Mouse (Mus musculus): ENCODE data around the gene Pxk.

Gene Pxk

DNA sequence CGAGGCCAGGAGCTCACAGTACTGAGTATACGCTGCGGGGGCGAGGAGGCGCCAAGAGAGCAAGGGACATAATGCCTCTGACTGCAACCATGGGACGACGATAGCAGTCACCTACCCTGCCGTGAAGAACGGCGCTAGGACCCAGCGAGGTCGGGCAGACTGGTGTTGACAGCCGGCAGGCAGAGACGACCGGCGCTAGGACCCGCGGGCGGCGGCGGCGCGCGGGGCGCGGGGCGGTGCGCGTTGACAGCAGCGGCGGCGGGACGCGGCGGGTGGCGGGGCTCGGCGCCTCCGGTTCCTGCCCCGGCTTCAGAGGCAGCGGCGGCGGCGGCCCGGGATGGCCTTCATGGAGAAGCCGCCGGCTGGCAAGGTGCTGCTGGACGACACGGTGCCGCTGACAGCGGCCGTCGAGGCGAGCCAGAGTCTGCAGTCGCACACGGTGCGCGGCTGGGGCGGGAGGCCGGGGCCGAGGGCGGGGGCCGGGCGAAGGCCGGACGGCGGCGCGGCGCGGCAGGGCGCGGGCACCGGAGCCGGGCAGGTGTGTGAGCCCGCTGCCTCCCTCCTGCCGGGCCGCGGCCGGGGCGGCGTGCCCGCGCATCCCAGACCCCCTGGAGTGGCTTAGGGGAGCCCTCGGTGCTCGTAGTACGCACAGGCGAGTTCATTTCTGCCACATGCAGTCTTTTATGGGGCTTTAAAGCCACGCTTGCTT is at the start of gene Pxk:
TSS of gene Pxk (plus strand) at position 234 of the 709 bp plus-strand sequence.
- DNase-seq (ENCODE audit: low read depth, low spot score) = peak; percentile 89

DNA sequence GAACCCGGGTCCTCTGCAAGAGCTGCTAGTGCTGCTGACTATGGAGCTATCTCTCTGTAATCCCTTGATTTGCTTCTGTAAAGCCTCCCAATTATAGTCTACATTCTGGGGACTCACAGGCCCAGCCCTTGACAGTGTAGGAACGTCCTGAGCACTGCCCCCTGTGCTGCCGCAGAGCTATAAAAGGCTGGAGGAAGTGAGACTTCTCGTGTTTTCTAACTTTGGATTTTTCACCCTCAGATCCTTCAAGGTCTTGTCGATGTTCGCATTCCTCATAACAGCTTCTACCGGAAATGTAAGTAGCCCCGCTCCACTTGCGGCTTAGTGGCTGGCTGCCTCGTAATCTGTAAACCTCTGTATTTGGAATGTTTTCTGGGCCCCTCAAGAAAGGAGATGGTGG is 48.7 kb upstream of the Pxk start:
- DNase-seq (ENCODE audit: low read depth, low spot score) = peak; percentile 79

DNA sequence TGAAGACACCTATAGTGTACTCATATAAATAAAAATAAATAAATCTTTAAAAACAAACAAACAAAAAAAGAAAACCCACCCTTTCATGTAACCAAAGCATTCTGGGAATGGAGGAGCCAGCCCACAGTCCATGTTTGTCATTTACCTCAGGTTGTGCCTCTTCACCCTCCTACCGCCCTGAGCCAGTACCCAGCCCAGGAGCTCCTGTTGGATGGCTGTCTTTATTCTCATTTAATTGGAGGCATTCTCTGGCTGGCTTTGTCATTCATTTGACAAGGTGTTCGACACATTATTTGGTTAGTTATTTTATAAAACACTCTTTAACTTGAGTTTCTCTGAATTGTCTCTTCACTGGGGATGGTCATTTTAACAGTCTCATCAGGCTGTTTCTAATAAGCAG is 46.1 kb upstream of the Pxk start:
- DNase-seq (ENCODE audit: low read depth, low spot score) = no peak

DNA sequence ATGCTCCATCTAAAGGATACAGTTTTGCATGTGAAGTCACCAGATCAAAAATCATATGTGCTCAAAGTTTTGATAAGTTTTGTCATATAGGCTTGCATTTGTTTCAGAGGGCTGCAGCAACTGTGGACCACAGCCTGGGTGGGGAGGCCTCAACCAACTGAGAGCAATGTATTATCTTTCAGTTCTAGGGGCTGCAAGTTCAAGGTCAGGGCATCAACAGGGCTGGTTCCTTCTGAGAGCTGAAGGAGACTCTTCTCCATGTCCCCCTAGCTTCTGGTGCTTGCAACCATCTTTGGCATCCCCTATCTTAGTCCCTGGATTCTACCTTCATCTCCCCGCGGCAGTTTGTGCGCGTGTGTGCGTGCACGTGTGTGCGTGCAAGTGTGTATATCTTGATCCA is 45.4 kb upstream of the Pxk start:
- DNase-seq (ENCODE audit: low read depth, low spot score) = no peak

DNA sequence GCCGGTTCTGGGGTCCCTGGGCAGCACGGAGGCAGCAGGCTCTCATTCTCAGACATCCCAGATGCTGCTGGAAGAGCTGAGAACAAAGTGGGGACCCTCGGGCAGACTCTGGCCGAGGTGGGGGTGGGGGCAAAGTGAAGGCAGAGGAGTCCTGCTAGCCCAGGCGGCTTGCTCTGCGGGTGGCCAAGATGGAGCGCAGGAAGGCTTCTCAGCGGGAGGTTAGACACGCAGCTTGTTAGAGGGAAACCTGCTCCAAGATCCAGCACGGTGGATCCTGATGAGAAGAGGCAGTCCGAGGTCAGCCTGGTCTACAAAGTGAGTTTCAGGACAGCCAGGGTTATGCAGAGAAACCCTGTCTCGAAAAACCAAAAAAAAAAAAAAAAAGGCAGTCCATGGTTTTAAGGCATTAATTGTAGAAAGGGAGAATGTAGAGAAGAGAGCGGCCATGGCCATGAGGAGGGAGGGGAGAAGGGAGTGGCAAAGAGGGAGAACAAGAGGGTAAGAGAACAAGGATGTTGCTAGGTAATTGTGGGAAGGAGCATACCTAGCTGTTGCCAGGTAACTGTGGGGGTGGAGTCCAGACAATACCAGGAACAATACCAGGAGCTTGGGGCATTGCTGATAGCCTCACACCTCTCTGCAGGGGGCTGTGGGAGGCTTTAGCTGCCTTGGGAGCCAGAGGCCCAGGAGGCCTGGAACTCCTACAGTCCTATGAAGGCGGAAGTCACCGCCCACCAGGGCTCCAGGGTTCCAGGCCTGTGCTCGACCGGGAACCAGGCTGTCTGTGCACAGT is 43.5 kb upstream of the Pxk start:
- no peak for DNase-seq (ENCODE audit: low read depth, low spot score)

DNA sequence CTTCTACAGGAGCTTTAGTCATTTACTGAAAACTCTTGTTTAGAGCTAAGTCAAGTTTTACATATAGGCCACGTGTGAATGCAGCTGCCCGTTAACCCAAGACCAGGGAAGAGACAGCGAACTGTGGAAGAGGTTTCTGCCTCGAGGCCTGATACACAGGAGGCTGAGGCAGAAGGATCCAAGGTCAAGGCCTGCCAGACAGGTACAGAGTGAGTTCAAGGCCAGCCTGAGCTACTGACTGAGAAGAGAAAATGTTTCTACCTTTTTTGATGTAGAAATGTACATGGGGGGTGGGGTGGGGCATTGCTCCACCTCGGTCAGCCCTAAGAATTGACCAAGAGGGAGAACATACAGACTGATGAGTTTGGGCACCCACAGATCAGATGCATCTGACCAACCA is 41.9 kb upstream of the Pxk start:
- no peak for DNase-seq (ENCODE audit: low read depth, low spot score)

DNA sequence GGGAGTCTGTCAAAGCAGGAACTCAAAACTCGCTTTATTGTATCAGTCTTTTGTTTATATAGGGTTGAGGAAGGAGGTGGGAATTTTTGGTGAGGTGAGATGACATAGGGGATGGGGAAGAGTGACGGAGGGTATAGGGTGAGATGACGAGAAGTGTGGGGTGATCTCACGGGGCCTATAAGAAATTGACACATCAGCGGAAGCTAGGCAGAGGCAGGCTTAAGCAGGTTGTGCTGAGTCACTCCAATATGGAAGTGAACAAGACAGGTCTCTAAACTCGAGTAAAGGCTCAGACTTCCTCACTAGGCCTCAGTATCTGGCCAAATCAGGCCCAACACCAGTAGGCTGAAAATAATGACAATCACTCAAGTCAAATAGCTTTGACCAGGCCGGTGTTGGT is 38.1 kb upstream of the Pxk start:
- DNase-seq (ENCODE audit: low read depth, low spot score) = no peak

DNA sequence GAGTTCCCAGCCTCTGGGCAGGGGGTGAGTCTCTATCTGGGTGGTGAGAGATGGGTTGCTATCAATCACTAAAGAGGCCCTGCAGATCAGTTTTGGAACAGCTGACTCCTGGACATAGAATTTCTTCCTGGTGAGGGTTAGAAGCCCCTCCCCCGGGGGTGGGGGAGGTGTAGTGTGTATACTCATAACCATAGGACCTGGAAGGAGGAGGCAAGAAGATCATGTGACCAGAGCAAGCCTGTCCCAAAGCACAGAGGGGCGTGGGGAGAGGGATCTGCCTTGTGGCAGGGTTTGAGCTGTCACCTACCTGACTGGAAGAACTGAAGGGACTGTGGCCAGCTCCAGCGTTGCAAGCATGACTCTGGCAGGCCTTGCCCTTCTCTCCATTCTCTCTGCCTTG is 35.9 kb upstream of the Pxk start:
- no peak for DNase-seq (ENCODE audit: low read depth, low spot score)

DNA sequence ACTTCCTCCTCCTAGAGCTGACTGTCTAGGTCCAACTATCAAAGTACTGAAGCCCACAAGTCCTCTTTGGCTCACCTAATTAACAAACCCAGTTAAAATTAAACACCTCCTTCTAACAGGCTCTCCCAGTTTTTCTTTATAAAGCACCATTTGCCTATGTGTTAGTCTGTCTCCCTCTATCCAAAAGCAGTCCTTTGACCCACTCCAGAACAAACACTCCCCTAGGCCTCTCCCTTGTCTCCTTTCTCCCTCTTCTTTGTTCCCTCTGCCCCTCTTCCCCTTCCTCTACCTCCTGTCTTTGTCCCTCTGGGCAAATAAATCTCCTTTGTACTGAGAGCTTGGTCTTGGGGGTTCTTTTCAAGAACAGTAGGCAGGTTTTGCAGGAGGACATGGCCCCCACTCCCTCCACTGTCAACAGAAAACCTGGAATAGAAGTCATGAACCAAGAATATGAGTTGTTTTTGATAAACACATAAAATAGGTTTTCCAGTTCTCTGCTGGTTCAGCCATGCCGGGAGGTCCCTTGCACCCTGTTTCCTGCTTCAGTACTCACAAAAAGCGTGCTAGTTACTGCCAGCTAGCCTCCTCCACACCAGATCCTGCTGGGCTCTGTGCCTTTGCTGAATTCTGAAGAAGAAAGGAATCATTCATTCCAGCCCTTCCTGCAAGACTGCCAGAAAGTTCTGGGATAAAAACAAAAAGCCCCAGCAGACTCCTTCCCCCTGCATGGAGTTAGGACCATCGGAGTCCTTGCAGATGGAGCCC is 35.3 kb upstream of the Pxk start:
- no peak for DNase-seq (ENCODE audit: low read depth, low spot score)

DNA sequence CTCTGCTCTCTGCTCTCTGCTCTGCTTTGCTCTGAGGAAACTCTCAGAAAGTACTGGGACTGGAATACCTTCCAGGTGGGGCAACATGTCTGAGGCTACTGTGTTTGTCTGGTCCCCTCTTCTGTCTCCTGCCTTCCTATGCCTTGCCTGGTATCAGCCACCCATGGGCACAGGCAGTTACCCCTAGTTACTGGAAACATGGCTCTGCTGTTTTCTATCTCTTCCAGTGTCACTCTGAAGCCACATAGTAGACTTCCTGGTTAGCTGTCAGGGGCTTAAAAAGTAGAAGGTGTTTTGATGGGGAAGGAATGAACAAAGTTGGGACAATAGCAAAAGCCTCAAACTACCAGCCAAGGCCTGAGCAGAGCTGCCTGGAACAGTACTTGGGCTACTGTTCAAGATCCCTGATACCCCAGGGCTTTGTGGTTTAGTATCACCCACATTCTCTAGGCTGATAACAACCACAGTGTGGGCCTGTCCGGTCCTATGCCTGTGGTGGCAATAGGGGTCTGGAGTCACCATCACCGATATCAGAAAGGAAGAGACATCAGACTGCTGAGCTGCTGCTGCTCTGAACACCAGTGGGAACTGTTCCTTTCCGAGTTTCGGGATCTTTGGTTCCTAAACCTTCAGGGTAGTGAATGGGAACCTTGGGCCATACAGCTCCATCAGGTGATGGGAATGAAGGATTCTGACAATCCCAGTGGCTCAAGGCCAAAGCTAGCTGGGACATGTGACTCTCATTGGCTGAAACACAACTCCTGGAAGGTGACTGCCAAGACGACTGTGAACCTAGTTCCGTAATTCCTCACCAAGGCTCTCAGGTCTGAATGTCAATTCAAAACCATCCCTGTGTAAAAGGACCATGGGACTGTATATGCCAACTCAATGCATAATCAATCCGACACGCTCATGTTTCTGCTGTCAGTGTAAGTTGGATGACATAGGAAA is 33.9 kb upstream of the Pxk start:
- no peak for DNase-seq (ENCODE audit: low read depth, low spot score)

DNA sequence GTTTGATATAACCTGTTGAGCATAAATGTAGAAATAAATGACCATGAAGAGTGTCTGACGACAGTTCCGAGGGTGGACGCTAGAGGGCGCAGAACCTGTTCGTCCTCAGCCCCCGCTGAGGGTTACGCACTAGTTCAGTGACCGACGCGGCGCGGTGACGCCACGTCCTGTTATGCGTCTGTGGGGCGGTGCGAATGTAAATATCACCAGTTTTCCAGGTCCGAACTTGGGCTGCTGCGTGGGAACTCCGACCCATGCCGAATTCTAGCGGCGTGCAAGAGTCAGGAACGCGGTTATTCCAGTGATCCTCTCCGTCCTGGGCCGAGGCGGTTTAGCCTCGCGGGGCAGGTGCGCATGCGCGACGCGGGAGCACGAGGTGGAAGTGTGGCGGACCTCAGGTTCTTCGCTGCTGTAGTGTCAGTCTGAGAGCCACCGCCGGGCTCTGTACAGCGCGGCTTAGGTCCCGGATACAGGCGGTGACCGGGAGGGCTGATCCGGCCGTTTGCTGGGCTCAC is 17.8 kb upstream of the Pxk start, which contains the start of gene Rpp14:
TSS of gene Rpp14 (plus strand) at position 203 of the 515 bp plus-strand sequence.
- DNase-seq (ENCODE audit: low read depth, low spot score) = peak; percentile 98

DNA sequence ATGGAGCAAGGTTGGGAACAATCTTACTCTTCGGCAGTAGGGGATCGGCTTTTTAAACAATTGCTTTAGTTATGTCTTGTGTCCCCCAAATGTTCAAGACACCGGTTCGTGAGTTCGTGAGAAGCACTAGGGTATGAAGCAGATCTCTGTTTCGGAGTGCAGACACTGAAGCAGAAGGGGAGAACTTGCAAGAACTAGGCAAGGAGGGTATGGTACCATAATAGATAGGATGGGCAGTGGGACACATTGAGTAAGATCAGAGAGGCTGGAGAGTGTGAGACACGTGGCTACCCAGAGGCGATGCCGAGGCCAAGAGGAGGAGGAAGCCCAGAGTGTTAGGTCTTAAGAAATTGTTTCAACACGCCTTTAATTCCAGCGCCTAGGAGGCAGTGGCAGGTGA is 17.3 kb upstream of the Pxk start:
- no peak for DNase-seq (ENCODE audit: low read depth, low spot score)

DNA sequence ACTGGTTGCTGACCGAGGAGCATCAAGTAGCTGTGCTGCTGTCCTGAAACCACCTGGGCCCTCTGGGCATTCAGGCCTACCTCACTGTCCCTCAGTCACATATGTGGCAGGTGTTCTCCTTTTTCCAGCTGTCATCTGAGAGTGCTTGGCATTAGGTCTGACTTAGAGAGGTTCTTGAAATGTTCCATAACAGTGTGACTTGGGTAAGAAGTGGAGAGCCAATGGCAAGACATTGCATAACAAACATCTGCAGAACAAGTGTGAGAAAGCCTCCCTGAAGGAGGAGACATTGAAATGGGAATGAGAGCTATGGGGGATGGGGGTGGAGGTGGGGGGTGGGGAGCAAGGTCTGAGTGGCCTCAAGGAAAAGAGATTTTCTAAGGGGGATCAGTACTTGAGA is 15.1 kb upstream of the Pxk start:
- no peak for DNase-seq (ENCODE audit: low read depth, low spot score)

DNA sequence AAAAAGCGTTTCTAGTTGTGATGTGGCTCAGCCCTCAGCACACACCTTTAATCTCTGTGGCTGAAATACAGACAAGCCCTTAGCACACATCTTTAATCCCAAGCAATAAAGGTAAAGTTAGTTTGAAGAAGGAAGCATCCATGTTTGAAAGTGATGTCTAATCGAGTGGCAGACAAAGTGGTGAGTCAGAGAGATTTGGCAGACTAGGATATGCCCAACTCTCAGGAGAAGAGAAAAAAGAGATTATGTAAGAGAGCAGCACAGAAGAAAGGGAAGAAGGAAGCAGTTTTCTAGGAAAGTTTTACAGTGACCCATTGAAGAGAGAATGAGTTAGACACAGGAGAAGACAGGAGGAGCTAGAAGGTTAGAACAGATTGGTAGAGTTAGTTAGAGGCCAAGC is 9.0 kb upstream of the Pxk start:
- DNase-seq (ENCODE audit: low read depth, low spot score) = no peak

DNA sequence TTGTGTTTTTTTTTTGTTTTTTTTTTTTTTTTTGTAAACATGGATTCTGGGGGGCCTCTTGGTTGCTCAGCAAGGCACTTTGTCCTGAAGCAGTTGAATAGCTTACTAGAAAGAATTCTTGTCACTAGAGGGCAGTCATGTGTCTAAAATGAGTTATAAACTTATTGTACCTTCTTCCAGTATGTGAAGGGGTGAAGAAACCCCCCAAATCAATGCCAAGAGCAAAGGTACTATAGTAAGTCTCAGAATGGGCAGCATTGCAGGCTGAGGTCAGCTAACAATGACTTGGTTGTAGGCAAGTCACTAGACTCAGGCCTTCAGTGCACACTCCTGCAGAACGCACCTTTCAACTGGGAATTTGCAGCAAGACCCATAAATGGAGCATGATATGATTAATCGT is 5.4 kb upstream of the Pxk start:
- peak; percentile 66 for DNase-seq (ENCODE audit: low read depth, low spot score)

DNA sequence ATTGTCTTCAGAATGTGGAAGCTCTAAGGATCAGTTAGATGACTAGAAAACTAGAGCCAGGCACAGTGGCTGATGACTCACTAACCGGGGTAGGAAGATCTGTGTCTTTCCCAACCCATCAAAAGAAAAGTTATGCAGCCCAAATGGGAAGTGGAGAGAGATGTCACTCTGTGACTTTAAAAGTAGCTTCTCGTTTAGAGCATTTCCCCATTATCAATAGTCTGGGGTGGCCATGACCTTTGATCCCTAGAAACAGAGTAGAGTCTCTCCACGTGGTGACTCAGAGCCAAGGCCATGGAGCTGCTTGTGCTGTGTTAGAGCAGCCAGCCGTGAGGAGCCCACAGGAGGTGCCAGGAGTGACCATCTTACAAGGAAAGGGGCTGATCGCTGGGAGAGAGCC is 4.6 kb upstream of the Pxk start:
- DNase-seq (ENCODE audit: low read depth, low spot score) = no peak

DNA sequence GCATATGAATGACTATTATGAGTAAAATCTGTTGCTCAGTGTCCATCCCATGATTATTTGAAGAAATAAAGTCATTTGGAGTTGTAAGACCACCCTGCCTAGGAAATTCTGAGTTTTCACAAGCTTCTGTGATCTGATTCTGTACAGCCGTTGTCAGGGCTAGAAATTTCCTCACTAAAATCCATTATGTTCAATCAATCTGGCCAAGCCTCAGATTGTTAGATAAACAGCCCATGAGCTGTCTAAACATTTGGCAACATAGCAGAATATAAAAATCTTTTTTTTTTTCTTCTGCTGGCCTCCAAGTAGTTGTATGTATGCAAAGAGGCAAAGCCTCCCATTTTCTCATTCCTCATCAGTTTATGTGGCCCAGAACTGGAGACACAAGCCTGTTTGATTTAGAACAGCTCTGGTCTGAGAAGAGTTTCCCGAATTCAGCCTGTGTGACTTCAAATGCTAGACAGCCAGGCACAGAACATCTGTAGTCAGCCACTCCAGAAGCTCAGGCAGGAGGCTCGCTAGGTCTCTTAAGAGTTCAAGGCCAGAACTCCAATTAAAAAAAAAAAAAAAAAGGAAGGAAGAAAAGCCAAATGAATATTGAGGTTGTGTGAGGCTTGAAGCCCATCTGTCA is 3.0 kb upstream of the Pxk start:
- no peak for DNase-seq (ENCODE audit: low read depth, low spot score)

DNA sequence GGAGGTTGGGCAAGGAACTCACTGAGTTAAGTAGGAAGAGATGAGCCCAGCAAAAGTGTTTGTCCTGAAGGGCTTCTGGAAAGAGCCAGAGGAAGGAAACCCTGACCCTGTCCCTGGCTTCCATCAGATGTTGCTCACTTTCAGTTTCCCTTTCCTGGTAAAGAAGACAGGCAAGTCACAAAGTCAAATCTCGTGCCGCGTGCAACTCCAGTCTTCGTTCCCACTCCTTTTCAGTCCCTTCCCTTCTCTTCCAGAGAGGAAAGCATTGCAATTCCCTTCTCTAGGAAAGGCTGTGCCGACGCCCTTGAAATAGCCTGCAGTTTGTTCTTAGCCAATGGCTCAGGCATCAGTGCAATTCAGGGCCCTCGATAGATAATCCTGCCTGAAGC is 2.5 kb upstream of the Pxk start:
- no peak for DNase-seq (ENCODE audit: low read depth, low spot score)

DNA sequence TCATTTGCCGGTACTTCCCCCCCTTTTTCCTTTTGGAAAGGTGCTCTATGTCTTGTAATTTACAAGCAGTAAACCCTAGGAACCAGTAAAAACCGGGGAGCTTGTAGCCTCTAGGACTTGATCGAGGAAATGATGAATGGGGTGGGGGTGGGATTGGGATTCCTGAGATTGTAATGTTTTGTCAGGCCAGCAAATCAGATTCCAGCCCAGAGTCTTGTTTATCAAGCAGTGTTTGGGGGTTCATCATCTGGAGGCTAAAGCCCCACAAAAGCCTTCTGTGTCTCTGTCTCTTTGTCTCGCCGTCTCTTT is 630 bp downstream of the Pxk start:
- DNase-seq (ENCODE audit: low read depth, low spot score) = no peak

DNA sequence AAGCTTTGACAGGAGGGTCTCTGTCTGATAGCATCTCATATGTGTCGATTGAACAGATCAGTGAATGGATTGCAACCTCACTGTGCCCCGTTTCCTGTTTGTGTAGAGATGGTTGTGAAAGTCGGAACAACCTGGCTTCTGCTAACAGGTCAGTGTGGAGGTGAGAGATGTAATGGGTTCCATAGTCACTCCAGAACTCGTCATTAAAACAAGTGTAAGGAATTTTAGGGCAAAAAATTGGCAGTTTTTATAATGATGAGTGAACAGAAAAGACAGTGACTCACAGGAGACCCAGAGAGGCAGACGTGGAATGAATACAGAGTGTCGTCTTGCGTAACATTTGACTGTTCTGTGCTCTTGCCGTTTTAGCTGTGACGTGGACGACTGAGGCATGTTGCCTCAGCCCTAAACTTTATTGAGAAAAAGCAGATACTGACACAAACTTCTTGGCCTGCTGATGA is 1.6 kb downstream of the Pxk start:
- no peak for DNase-seq (ENCODE audit: low read depth, low spot score)

DNA sequence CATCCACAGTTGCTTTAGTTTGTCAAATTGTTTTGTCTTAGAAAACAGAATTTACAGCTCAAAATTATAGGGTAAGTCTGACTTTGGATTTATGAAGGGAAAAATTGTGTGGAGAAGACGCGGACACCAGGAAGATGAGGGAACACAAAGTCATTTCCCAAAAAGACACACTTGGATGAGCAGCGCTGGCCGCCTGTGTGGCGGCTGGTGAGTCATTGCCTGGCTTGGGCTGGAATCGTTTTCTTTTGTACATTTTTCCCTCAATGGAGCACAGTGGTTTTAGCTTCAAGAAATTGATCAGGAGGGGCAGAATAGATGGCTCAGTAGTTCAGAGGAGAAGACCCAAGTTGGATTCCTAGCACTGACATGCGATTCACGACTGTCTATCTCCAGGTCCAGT is 3.9 kb downstream of the Pxk start:
- DNase-seq (ENCODE audit: low read depth, low spot score) = no peak
